In genomic region chr2:78931358-78931757, GRCm38 (mm10) we compare ENCODE assay signal across 9 mouse cellular contexts.
DNase-seq lines count a peak whose midpoint lies in the region; ATAC-seq and TF ChIP-seq lines count a peak whose summit lies in the region.
"Had no signal": no experiment of that assay in that cellular context is flagged by ENCODE, and none has a peak within 500 bp of the region (broad histone marks: within the 10 kb centered on the region; RNA-seq: fewer than 3 reads in every experiment).

No protein-coding gene starts in this region.

- no peak overlapping the region for H3K4me2 ChIP-seq in limb, embryonic 14.5 days (replicated peaks; ENCODE audit: low read depth, low read length, severe bottlenecking)
- H3K4me2 ChIP-seq: neural tube, embryonic 13.5 days had no signal

- no peak for ATAC-seq in limb, embryonic 14.5 days (ENCODE audit: low FRiP score, low read depth)
- peak; percentile 86 for ATAC-seq in megakaryocyte-erythroid progenitor cell, adult 5-6 weeks (replicated peaks; ENCODE audit: low FRiP score, low TSS enrichment, poor library complexity, severe bottlenecking)

- H3K4me3 ChIP-seq in limb, embryonic 14.5 days (replicated peaks; ENCODE audit: low read length), result no peak overlapping the region
- no peak overlapping the region for H3K4me3 ChIP-seq in limb, embryonic 10.5 days
- H3K4me3 ChIP-seq: neural tube, embryonic 13.5 days had no signal

- no peaks in the 10 kb centered on the region for H3K9me3 ChIP-seq in limb, embryonic 14.5 days (ENCODE audit: control insufficient read depth, low read length)
- H3K9me3 ChIP-seq in limb, embryonic 10.5 days (replicated peaks), result no peaks in the 10 kb centered on the region
- H3K9me3 ChIP-seq: neural tube, embryonic 13.5 days had no signal

- no peaks in the 10 kb centered on the region for H3K36me3 ChIP-seq in limb, embryonic 14.5 days (ENCODE audit: control insufficient read depth, insufficient read depth, low read length)
- H3K36me3 ChIP-seq in limb, embryonic 10.5 days, result 0 out of 2 replicates have a peak, but pooled peaks cover 3% of the 10 kb centered on the region
- H3K36me3 ChIP-seq: neural tube, embryonic 13.5 days had no signal

- no peak overlapping the region for H3K9ac ChIP-seq in limb, embryonic 14.5 days (ENCODE audit: low read depth, low read length, severe bottlenecking)
- H3K9ac ChIP-seq: neural tube, embryonic 13.5 days had no signal

- no peaks in the 10 kb centered on the region for H3K27me3 ChIP-seq in limb, embryonic 14.5 days (ENCODE audit: control insufficient read depth, insufficient read depth, low read length)
- no peaks in the 10 kb centered on the region for H3K27me3 ChIP-seq in limb, embryonic 10.5 days (ENCODE audit: low read depth, poor library complexity, severe bottlenecking)
- H3K27me3 ChIP-seq: neural tube, embryonic 13.5 days had no signal

- no peak for TF ChIP-seq POLR2A in limb, embryonic 14.5 days (IDR thresholded peaks at IDR 0.05; ENCODE audit: borderline replicate concordance, extremely low read depth, insufficient read depth, insufficient read length)

- peak; percentile 49 for DNase-seq in limb, embryonic 14.5 days (ENCODE audit: low spot score)
- no peak for DNase-seq in limb, embryonic 10.5 days (ENCODE audit: low spot score)
- DNase-seq in ES-CJ7 (ENCODE audit: low read depth, low spot score) (peak; percentile 30), adipocyte (ENCODE audit: low spot score) (peak; percentile 21)
- DNase-seq in gastrocnemius, adult 18-20 months (ENCODE audit: low spot score), result no peak
- no peak for DNase-seq in gastrocnemius, postnatal 10 days
- DNase-seq: cerebellum, adult 11-12 months had no signal

- 38% methylated on average over 2 of the region's 2 CpGs for WGBS in limb, embryonic 14.5 days
- WGBS in limb, embryonic 10.5 days, result 43% methylated on average over 2 of the region's 2 CpGs

- H3K4me1 ChIP-seq in limb, embryonic 14.5 days (ENCODE audit: control insufficient read depth, insufficient read depth, low read length), result no peaks in the 10 kb centered on the region
- H3K4me1 ChIP-seq in limb, embryonic 10.5 days, result no peaks in the 10 kb centered on the region

- no peak overlapping the region for H3K27ac ChIP-seq in limb, embryonic 14.5 days (replicated peaks; ENCODE audit: low read depth, low read length)
- no peak overlapping the region for H3K27ac ChIP-seq in limb, embryonic 10.5 days
- H3K27ac ChIP-seq: neural tube, embryonic 13.5 days had no signal

Comparison
In these comparisons a context has a peak if more than half of its experiments do, and no peak if none do; other contexts are left out.
1. DNase-seq: peak in limb, embryonic 14.5 days (single experiment), ES-CJ7 (single experiment) and adipocyte (single experiment); none in limb, embryonic 10.5 days (single experiment), gastrocnemius, adult 18-20 months (single experiment) and gastrocnemius, postnatal 10 days (single experiment).